Mouse (Mus musculus): Measurements from ENCODE around the gene Doc2a. TPM values are rescaled to one million over a fixed set of nuclear protein-coding genes. Genes with fewer than 3 reads are reported as not detected.

Doc2a gene
- not detected in 2 replicates for polyA plus RNA-seq (2012; rRNA removed)

DNA sequence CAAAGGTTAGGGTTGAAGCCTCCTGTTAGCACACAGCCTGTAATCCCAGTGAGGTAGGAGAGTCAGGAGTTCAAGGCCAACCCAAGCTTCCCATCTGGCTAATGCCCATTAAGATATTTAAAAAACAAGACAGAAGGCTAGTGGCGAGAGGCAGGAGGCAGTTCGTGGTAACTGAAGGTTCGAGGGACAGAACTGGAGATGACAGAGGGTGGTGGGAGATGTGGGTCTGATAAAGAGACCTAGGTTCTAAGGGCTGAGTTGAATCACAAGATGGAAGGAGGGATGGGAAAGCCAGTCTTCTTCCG lies at the start of gene Doc2a:
Gene Doc2a, plus strand, starts transcription at position 301 of the 305 bp plus-strand sequence.
- peaks cover 27% of the 10 kb centered on the region for H3K27me3 ChIP-seq (ENCODE audit: control insufficient read depth, insufficient read depth, low read length)
- TF ChIP-seq CTCF (IDR thresholded peaks at IDR 0.05; ENCODE audit: extremely low read depth, insufficient read length, insufficient replicate concordance, low read depth, low read length) (no peak), POLR2A (IDR thresholded peaks at IDR 0.05; ENCODE audit: low read depth, low read length) (no peak)
- H3K36me3 ChIP-seq (ENCODE audit: control insufficient read depth, insufficient read depth, low read length), result no peaks in the 10 kb centered on the region
- WGBS, result 38% methylated on average over 4 of the region's 4 CpGs
- peak within 1 kb of the TSS; percentile 53 for H3K4me3 ChIP-seq (ENCODE audit: low read depth, low read length)
- H3K27ac ChIP-seq (ENCODE audit: insufficient read depth, low read depth, low read length), result no peak within 1 kb of the TSS
- H3K4me1 ChIP-seq (ENCODE audit: control insufficient read depth, insufficient read depth, insufficient read length, low read length), result peaks cover 7% of the 10 kb centered on the region; the same call in 1 of the 2 replicates

DNA sequence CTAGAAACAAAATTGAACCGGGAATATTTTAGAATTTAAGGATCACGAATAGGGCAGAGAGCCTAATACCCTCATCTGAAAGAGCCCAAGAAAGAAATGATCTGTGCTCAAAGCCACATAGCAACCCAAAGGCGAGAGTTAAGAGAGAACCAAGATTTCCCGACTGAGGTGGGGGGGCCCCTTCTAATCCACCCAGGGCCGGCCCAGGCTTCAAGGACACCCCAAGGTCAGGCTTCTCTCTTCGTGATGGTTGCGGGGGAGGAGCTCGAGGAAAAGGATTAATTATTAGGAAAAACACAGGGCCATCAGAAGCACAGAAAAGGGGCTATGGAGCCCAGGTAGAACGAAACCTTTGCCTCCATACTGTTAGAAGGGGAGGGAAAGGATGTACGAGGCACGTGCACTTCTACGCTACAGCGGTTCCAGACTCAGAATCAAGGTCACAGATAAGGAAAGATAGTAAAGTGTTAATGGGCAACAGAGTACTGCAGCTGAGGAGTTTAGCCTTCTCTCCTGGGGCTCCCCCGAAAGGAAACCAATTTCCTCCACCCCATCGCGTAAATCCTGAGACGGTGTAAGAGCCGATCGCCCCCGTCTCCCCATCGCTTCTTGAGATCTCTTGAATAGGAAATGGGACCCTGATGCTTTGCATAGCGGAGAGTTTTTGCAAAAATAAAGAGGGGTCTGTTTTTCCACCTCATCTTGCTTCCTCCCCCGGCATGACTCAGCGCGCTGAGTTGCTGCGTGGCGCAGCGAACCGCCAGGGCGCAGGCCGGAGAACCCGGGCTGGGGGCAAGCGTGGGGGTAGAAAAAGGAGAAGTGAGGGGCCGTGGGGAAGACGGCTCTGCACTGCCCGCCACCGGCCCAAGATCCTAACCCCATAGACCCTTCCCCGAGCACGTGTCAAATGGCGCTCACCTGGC lies 48.8 kb upstream of the Doc2a start:
- under 1% methylated on average over 40 of the region's 40 CpGs for WGBS
- Histone ChIP-seq H3K27ac (ENCODE audit: insufficient read depth, low read depth, low read length) (peak overlapping the region; percentile 89), H3K4me3 (ENCODE audit: low read depth, low read length) (peak overlapping the region; percentile 75), H3K27me3 (ENCODE audit: control insufficient read depth, insufficient read depth, low read length) (no peaks in the 10 kb centered on the region), H3K36me3 (ENCODE audit: control insufficient read depth, insufficient read depth, low read length) (peaks cover 26% of the 10 kb centered on the region), H3K4me1 (ENCODE audit: control insufficient read depth, insufficient read depth, insufficient read length, low read length) (peaks cover 14% of the 10 kb centered on the region)
- TF ChIP-seq CTCF (IDR thresholded peaks at IDR 0.05; ENCODE audit: extremely low read depth, insufficient read length, insufficient replicate concordance, low read depth, low read length) (no peak), POLR2A (IDR thresholded peaks at IDR 0.05; ENCODE audit: low read depth, low read length) (no peak)

DNA sequence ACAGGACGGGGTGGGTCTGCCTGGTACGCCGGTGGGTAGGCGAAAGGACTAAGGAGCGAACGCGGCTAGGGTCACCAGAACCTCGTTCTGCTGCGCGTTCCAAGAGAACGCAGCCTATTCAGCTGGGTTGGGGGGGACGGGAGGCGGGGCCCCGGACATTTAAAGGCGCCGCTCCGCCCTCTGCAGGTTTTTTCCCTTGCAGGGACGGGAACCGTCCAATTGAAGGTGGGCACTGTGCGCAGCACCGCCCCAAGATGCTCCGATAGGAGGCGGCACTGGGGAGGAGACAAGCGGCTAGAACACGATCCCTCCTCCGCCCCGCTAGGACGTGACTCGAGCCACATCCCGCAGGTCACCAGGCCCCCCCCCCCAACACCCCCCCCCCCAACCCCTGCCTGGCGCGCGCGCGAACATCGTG lies 48.2 kb upstream of the Doc2a start:
- H3K4me1 ChIP-seq (ENCODE audit: control insufficient read depth, insufficient read depth, insufficient read length, low read length), result peaks cover 14% of the 10 kb centered on the region
- no peaks in the 10 kb centered on the region for H3K27me3 ChIP-seq (ENCODE audit: control insufficient read depth, insufficient read depth, low read length)
- H3K27ac ChIP-seq (ENCODE audit: insufficient read depth, low read depth, low read length), result peak overlapping the region; percentile 98
- WGBS, result under 1% methylated on average over 36 of the region's 36 CpGs
- peak overlapping the region; percentile 75 for H3K4me3 ChIP-seq (ENCODE audit: low read depth, low read length)
- TF ChIP-seq CTCF (IDR thresholded peaks at IDR 0.05; ENCODE audit: extremely low read depth, insufficient read length, insufficient replicate concordance, low read depth, low read length), result no peak
- TF ChIP-seq POLR2A (IDR thresholded peaks at IDR 0.05; ENCODE audit: low read depth, low read length), result peak; percentile 88
- peaks cover 26% of the 10 kb centered on the region for H3K36me3 ChIP-seq (ENCODE audit: control insufficient read depth, insufficient read depth, low read length)

DNA sequence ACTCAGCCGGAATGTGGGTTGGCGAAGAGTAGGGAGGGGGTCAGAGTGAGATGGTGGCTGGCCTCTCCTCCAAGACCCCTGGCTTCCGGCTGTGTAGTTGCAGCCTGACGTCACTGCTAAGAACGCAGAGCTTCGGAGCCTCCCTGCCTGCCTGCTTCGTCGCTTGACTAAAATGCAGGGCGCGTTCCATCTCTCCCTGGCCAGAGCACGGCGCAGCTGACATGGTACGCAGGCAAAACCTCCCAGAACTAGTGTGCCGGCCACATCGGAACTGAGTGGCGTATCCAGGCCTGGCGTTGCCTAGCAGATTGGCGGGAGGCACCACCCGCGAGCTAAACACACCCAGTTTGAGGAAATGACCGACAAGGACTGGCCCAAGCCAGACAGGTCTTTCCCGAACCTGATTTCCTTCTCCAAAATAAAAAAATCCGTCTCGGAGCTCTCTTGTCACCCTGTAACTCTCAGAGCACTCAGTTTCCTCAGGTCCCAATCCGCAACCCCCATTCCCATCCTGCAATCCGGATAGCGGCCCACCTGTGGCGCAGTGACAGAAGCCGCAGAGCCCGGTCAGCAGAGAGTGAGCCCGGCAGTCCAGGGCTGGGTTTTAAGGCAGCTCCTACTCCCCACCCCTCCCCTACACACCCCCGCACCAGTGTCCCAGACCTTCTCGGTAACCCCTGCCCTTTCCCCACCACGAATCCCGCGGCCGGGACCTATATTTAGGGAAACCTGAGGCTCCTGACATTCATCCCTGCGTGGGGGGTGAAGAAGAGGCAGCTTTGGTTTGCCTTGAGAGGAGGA lies 47.5 kb upstream of the Doc2a start:
- H3K4me3 ChIP-seq (ENCODE audit: low read depth, low read length), result peak overlapping the region; percentile 75
- H3K36me3 ChIP-seq (ENCODE audit: control insufficient read depth, insufficient read depth, low read length), result peaks cover 24% of the 10 kb centered on the region
- peak overlapping the region; percentile 98 for H3K27ac ChIP-seq (ENCODE audit: insufficient read depth, low read depth, low read length)
- peak; percentile 41 for TF ChIP-seq POLR2A (IDR thresholded peaks at IDR 0.05; ENCODE audit: low read depth, low read length)
- no peak for TF ChIP-seq CTCF (IDR thresholded peaks at IDR 0.05; ENCODE audit: extremely low read depth, insufficient read length, insufficient replicate concordance, low read depth, low read length)
- WGBS, result 13% methylated on average over 38 of the region's 38 CpGs
- peaks cover 14% of the 10 kb centered on the region for H3K4me1 ChIP-seq (ENCODE audit: control insufficient read depth, insufficient read depth, insufficient read length, low read length)
- H3K27me3 ChIP-seq (ENCODE audit: control insufficient read depth, insufficient read depth, low read length), result no peaks in the 10 kb centered on the region

DNA sequence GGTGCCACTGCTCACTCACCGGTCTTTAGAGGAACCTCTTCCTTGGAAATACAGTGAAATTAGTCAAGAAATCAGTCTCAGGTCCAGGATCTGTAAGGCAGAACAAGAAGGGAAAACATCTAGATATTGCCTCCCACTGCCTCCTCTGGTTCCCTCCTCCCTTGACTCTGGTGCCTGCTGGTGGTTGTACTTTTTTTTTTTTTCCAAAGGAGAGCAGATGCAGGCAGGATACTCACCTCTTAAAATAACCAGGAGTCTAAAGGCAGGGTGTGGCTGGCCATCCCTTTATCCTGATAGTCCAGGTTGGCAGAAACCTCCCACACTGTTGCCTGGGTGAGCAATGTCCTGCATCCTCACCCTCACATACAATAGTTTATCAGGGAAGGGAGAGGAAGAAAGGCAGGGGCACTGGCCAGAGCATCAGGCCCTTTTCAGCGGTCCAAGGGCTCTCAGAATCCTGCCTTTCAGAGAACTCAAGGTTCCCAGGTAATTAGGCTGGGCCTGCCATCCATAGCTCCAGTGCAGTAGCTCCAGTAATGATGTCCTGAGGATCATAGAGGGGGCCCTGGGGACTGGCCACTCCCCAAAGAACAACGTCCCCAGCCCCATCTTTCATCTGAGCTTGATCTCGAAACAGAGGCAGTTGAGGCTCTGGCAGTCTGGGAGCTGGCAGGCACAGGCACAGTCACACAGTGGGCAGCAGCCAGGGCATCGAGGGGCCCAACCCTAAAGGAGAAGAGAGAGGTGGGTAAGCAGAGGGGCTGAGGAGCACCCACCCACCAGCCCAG lies 46.8 kb upstream of the Doc2a start:
- Histone ChIP-seq H3K27me3 (ENCODE audit: control insufficient read depth, insufficient read depth, low read length) (no peaks in the 10 kb centered on the region), H3K27ac (ENCODE audit: insufficient read depth, low read depth, low read length) (peak overlapping the region; percentile 98), H3K36me3 (ENCODE audit: control insufficient read depth, insufficient read depth, low read length) (peaks cover 18% of the 10 kb centered on the region), H3K4me3 (ENCODE audit: low read depth, low read length) (peak overlapping the region; percentile 75), H3K4me1 (ENCODE audit: control insufficient read depth, insufficient read depth, insufficient read length, low read length) (peaks cover 14% of the 10 kb centered on the region)
- TF ChIP-seq CTCF (IDR thresholded peaks at IDR 0.05; ENCODE audit: extremely low read depth, insufficient read length, insufficient replicate concordance, low read depth, low read length) (no peak), POLR2A (IDR thresholded peaks at IDR 0.05; ENCODE audit: low read depth, low read length) (no peak)
- 81% methylated on average over 5 of the region's 5 CpGs for WGBS

DNA sequence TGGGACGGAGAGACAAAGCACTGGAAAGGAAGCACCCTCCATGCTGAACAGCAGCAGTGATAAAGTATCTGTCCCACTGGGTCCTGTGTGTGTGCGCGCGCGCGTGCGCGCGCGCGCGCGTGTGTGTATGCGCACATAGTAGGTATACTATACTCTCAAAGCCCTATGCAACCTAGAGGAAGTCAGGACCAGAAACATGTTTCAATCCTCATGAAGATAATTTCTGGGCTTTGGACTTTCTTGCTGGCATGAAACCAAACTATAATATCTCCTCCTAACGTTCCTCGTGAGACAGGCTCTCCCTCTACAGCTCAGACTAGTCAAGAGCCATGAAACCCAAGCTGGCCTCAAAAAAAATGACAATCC lies 46.2 kb upstream of the Doc2a start:
- Histone ChIP-seq H3K27me3 (ENCODE audit: control insufficient read depth, insufficient read depth, low read length) (no peaks in the 10 kb centered on the region), H3K36me3 (ENCODE audit: control insufficient read depth, insufficient read depth, low read length) (peaks cover 13% of the 10 kb centered on the region), H3K27ac (ENCODE audit: insufficient read depth, low read depth, low read length) (no peak overlapping the region), H3K4me3 (ENCODE audit: low read depth, low read length) (no peak overlapping the region), H3K4me1 (ENCODE audit: control insufficient read depth, insufficient read depth, insufficient read length, low read length) (peaks cover 14% of the 10 kb centered on the region)
- WGBS, result 86% methylated on average over 16 of the region's 16 CpGs
- TF ChIP-seq CTCF (IDR thresholded peaks at IDR 0.05; ENCODE audit: extremely low read depth, insufficient read length, insufficient replicate concordance, low read depth, low read length) (no peak), POLR2A (IDR thresholded peaks at IDR 0.05; ENCODE audit: low read depth, low read length) (no peak)

All from small intestine, adult 2 months (tissue).